Mouse (Mus musculus): ENCODE measurements around the gene B830017H08Rik.
A peak's percentile ranks its signal among the peaks of the same experiment; 100 is the strongest.

Gene B830017H08Rik

DNA sequence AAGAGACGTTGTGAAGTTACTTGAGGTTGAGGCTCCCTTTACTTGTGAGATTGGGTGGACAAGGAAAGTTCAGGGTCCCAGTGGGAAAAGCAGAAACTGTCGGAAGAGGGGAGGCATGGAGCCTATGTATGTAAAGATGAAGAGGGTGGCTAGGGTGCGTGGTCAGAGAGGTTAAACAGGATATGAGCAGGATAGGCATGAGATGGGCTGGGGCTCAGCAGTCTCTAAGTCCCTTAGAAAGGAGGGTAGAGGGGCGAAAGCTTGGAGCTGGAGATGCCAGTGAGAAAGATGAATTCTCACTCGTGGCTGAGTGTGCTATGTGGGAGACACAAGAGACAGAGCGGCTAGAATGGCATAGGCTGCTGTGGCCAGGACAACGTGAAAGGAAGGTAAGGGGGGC is at the start of gene B830017H08Rik:
Gene B830017H08Rik, plus strand, starts transcription at position 301 of the 400 bp plus-strand sequence.
- no peak for DNase-seq

DNA sequence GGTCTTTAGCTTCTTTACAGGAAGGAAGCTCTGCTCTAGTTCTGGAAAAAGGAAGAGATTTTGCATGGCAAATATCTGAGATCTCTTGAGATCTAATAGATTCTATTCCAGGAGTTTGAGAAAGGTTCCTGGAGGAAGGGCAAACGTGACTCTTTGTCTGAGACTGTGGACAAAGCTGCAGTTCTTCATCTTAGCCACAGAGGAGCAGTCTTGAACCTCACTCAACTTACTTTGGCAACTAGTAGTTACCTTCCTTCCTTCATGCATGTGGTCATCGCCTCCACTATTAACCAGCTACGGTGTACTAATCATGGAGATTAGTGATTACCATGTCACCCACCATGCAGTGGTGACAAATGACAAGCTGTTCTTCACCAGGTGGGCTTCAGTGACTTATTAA is 47.6 kb upstream of the B830017H08Rik start:
- DNase-seq: no peak

DNA sequence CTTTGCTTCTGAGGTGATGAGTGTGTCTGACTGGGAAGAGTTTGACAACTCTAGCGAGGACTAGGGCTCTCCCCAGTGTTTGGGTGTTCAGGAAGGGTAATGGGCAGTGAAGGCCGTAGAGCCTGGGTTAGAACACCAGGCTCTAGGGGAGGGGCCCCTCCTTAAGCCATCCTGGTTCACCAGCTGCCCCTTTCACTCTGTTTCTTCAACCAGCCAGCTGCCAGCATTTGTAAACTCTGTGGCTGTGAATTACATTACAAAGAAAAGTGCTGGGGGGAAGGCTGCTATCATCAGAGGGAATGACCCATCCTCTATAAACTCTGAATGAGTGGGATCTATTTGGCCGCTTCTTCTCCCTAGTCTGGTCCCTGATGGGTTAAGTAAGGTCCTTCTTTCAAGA is 40.2 kb upstream of the B830017H08Rik start:
- DNase-seq: no peak

DNA sequence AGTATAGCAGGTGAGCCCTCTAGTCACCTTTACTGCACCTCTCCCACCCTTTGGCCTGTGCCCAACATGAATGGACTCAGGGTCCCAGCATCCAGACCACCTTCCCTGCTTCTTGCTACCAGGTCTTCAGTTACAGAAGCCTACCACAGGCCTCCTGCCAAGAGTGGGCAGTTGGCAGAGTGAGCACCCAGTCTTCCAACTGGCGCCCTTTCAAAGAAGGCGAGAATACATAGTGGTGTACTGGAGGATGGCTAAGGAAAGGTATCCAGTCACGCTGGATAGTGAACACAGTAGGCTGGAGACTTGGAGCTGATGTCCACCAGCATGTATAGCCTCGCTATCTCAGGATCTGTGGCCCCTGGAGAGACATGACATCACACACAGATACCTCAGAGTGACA is 38.9 kb upstream of the B830017H08Rik start:
- no peak for DNase-seq

DNA sequence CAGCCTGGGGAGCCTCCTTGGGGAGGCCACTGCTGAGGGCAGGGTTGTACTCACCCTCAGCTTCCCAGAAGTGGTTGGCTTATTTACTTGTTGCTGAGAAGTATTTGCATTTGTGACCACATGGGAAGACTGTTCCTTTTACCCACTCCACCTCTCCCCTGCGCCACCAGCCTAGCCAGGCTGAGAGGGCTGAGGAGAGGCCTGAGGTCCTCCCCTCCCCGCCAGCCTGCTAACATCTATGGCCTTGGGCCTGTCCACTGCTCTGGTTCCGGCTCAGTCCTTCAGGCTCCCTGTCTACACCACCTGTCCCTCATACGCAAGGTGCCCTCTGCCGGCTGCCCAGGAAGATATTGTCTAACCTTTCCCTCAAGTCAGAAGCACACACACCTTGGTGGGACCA is 37.3 kb upstream of the B830017H08Rik start:
- no peak for DNase-seq

DNA sequence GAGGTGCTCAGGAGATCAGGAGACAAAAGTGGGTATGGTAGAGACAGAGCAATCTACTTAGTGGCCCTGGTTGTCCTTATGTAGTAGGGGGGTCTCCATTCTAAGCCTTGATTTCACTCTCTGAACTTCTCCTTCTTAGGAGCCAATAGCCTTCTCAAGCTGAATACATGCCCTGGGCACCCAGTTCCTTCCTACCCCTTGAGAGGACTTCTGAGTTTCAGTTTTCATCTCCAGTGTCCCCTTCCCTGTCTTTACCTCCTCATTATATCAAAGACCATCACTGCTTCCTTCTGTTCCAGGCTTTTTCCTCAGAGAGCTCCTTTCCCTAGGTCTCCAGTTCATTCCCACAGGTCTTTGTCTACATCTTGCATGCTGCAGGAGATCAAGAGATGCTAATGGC is 36.4 kb upstream of the B830017H08Rik start:
- no peak for DNase-seq

DNA sequence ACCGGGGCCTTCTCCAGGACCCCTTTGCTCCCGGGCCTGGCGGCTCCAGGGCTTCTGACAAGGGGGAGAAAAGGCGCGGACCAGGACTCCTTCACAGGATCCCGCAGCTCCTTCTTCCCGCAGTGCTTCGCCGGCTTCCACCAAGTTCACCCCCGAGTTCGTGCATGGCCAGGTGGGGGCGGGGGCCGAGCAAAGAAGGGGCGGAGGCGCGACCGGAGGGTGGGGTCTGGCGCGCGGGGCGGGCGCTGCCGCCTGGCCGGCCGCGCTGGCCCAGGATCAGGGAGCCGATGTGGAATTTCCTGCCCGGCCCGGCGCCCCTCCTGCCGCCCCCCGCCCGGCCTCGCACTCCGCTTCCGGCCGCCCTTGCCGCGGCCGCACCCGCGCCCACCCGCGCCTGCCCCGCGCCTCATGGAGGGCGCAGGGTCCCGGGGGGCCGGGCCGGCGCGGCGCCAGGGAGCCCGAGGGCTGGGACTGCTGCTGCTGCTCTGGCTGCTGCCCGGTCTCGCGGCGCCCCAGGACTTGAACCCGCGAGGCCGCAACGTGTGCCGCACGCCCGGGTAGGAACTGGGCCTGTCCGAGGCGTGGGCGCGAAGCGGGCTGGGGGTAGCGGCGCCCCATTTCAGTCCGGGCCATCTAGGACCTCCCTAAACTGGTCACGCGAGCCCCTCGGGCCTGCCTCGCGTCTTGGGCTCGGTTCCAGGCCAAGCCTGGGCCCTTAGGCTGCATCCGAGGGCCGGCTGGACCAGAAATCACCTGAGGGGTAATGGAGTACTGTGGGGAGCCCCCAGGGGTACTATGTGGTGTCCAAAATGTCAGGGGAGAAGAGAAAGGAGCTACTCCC is 35.7 kb upstream of the B830017H08Rik start, which contains the start of gene Scarf2:
Gene Scarf2, plus strand, starts transcription at position 312 of the 841 bp plus-strand sequence.
- DNase-seq: peak; percentile 52

DNA sequence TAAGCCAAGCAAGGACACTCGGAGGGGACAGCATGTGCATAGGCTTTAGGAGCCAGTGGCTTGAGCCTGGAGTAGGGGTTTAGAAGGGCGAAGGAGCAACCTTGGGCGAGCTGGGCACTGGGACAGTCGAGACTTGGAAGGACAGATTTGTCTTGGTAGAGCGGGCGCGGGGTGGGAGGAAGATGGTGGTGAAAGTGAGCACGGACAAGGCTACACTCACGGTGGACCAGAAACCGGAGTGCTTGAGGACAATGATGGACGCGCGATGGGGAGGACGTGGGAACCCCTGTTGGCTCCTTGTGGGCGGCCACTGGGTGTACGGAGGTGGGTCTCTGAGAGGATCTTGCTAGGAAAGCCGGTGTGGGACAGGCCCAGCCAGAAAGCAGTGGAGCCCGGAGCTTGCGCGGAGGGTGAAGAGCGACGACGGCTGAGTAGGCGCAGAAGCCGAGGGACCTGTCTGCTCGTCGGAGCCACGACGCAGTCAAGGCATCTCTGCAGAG is 35.1 kb upstream of the B830017H08Rik start:
- DNase-seq: no peak

DNA sequence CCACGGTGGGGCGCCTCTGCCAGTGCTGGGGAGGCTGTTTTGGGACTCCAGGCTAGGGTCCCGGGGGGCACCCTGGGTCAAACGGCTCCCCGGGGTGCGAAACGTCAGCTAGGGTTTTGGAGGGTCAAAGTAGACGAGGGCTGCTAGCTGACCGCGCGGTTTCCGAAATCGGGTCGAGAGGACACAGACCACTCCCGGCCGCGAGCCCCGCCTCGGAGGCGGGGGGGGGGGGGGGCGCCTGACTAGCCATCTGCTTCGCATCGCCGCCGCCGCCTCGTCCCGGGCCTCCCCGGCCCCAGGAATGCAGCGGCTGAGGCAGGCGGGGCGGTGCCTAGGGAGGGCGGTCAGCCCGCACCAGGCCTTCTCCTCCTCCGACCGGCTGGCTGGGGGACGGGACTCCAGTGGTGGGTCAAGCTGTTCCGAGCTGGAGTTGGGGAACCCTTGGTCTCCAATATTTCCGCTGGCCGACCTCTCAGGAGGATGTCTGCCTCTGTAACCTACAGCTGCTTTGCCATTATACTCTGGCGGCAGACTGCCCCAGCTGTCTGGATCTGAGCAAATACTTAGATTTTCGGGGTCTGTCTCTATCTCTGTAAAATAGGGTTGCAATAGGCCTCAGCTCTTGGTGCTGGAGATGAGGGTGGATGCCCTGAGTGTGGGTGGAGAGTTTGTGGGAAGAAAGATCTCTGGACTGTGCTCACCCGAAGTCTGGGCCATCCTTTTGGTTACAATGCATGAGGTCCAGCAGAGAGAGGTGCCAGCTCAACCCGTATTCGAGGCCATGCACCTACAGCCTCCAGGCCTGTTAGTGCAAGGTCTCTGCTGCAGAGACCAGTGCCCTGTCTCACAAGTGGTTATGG is 34.4 kb upstream of the B830017H08Rik start:
- peak; percentile 57 for DNase-seq

DNA sequence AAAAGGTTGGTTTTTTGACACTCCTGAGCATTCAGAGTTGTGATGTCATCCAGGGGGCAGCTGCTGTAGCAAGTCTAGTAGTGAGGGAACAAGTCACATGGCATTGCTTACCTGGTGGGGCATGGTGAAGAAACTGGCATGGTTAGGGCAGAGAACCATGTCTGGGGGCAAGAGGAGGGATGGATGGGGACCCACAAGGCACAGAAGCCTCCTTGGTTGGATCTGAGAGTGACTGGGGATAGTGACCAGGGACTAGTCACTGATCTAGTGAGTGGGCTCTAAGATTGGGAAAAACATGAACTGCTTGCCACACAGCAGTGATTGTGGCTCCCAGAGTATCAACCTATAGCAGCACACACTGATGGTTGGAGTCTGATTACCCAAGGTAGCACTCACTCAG is 33.3 kb upstream of the B830017H08Rik start:
- no peak for DNase-seq

DNA sequence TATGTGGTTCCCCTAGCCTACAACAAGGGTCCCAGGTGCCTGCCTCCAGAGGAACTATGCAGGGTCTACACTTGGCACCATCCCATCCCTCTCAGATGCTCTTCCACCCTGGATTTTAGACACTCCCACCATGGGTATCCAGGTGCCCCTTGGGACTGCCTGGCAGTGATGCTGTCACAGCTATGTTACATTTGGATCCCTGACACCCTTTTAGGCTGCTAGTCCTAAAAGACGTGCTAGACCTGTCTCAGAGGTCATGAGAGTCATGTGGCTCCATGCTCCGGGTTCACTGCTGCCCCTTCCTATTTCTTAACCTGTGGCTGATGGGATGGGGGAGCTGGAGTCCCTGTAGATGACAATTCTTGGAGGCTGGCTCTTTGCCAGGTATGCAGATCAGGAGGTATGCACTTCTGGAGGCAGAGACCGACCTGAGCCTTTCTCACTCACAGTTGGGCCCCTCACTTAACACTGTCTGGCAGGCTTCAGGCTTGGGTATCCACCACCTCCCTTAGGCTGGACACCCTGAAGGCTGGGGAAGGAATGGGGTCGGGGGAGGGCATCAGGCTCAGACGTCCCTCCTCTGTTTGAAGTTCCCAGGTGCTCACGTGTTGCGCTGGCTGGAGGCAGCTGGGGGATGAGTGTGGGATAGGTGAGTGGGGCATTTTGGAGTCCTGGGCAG is 31.0 kb upstream of the B830017H08Rik start:
- DNase-seq: no peak

DNA sequence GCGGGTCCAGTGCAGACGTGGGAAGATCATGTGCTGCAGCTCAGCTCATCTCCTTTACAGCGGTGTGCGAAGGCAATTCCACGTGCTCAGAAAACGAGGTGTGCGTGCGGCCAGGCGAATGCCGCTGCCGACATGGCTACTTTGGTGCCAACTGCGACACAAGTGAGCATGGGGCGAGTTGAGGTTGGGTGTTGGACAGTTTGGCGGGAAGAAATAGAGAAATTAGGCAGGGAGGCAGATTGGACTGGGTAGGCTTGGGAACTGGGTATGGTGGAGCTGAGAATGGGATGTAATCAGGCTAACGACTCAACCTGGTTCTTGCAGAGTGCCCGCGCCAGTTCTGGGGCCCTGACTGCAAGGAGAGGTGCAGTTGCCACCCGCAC is 30.5 kb upstream of the B830017H08Rik start:
- no peak for DNase-seq

DNA sequence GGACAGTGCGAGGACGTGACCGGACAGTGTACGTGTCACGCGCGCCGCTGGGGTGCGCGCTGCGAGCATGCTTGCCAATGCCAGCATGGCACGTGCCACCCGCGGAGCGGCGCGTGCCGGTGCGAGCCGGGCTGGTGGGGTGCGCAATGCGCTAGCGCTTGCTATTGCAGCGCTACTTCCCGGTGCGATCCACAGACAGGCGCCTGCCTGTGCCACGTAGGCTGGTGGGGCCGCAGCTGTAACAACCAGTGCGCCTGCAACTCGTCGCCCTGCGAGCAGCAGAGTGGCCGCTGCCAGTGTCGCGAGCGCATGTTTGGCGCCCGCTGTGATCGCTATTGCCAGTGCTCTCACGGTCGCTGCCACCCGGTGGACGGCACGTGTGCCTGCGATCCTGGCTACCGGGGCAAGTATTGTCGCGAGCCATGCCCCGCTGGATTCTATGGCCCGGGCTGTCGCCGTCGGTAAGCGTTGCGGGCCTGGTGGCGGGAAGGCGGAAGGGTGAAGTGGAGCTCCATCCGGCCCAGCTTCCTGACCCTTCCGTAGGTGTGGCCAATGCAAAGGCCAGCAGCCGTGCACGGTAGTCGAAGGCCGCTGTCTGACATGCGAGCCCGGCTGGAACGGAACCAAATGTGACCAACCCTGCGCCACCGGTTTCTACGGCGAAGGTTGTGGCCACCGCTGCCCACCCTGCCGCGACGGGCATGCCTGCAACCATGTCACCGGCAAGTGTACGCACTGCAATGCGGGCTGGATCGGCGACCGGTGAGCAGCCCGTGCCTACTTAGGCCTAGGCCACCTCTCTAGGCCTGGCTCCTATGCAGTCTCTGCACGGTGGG is 29.9 kb upstream of the B830017H08Rik start:
- no peak for DNase-seq

DNA sequence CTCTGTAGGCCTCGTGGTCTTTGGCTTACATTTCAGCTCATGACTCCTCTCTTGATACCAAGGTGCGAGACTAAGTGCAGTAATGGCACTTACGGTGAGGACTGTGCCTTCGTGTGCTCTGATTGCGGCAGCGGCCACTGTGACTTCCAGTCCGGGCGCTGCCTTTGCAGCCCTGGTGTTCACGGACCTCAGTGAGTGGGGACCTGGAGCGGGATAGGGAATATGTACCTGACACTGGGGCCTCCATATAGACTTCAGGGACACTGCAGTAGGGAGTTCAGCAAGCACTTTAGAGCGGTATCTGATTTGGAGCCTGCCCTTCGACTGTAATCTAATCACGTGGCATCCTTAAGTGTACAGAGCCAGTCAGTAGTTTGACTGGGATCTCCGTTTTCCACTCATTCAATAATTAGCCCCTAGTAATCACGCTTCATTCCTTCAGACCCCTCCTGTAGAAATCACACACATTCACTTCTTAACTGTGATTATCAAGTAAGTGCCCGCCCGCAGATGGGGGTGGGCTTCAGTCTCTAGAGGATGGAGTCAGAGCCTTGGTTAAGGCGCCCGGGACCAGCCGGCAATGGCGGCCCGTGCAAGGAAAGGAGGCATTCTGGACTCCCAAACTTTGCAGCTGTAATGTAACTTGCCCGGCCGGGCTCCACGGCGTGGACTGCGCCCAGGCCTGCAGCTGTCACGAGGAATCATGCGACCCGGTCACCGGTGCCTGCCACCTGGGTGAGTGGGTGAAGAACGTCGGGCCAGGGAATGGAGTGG is 29.1 kb upstream of the B830017H08Rik start:
- no peak for DNase-seq

DNA sequence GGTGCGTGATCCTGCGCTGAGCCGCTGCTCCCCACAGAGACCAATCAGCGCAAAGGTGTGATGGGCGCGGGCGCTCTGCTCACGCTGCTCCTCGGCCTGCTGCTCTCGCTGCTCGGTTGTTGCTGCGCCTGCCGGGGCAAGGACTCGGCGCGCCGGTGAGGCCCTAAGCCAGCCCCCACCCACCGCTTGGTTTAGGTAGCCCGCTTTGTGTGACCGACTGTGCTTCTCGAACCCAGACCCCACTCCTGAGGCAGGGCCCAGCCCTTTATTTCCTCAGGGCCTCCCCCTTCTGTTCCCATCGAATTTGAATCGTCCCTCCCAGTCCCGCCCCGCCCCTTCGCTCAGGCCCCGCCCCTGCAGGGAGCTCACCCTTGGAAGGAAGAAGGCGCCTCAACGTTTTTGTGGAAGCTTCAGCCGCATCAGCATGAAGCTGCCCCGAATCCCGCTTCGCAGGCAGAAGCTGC is 28.4 kb upstream of the B830017H08Rik start:
- DNase-seq: peak; percentile 74

DNA sequence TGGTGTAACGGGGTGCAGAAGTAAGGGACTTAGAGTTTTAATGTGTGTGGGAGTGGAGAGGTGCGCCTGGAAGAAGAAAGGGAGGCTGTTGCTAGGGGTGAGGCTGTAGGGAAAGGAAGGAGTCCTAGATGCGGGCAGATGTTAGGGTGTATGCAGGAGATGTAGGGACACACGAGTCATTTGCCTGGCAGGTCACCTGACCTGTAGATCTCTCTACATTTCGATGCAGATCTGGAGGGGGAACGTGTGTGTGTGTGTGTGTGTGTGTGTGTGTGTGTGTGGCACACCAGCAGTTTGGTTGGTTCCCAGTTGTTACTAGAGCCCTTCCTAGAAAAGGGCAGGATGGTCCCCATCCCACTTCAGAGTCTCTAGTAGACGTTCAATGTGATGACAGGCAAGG is 27.9 kb upstream of the B830017H08Rik start:
- no peak for DNase-seq

DNA sequence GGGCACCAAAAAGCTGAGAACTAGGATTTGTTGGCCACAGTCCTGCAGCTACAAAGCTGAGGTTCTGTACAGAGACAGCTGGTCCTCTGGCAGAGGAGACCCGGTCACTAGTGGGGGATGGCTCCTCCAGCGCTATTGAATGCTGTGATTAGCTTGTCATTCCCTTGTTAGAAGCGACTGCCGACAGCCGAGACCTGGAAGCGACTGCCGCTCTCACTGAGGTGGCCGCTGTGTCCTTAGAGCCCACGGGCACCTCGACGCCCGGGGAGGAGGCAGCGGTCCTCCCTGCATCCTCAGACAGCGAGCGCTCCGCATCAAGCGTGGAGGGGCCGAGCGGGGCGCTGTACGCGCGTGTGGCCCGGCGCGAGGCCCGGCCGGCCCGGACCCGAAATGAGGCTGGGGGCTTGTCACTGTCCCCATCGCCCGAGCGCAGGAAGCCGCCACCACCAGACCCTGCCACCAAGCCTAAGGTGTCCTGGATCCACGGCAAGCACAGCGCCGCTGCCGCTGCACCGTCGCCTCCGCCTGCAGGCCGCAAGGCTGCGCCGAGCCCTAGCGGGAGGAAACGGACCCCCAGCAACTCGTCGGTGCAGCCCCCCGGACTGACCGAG is 26.2 kb upstream of the B830017H08Rik start:
- no peak for DNase-seq

DNA sequence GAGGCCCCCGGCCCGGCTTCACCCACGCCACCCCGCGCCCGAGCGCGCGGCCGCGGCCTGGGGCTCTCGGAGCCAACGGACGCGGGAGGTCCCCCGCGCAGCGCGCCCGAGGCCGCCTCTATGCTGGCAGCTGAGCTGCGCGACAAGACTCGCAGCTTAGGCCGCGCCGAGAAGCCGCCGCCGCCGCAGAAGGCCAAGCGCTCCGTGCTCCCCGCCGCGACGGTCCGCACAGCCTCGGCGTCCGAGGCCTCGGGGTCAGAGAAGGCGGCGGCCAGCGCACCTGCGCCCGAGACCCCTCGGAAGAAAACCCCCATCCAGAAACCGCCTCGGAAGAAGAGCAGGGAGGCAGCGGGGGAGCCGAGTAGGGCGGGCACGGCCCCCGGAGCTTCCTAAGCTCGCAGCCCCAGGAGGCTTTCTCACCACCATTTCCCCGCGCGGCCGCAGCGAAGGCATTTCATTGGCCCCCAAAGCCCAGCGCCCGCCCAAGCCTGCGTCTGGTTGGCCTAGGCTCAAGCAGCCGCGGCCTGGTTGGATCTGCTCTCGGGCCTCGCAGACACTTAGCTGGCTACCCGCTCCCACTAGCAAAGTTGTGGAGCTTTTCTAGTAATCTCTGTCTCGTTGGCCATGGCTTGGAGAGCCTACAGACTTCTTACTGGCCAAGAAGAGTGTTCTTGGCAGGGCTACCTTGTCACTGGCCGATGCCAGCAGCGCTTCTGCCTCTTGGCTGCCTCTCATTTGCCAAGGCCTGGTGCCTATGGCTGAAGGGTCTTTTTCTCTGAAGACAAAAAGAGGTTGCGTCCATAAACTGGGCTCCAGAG is 25.5 kb upstream of the B830017H08Rik start:
- peak; percentile 82 for DNase-seq

DNA sequence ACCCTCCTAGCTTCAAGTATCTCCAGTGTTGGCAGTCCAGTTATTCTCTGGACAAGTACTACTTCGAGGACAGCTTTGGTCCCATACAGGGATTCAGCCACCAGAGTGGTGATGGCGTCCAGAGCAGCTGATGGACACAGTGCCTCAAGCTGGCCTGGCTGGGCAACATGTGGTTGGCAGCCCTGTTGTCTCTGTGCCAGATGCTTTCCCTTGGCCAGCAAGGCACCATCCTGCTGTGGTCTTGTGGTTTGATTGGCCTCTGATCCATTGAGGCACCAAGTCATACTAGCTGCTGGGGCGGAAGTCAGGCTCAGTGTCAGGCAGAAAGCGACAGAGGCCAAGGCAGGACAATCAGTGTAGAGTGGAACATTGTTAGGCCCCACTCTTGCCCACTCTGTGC is 23.8 kb upstream of the B830017H08Rik start:
- no peak for DNase-seq

DNA sequence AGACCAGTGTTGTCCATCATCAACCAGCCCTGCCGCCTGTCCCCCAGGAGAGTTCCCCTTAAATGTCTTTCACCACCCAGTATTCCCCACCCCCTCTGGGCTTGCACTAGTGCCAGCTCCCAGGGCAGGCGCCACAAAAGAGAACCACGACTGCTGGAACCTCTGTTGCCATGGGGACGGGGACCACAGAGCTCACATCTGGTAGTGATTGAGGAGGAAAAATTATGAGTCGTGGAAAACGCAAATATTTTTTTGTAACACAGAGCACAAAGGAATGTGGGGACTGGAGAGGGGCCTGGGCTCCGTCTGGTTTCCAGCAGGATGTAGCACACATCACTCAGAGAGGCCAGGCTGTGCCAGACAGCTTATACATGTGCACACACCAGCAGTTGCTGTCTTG is 23.2 kb upstream of the B830017H08Rik start:
- DNase-seq: peak; percentile 42
